Mouse (Mus musculus): ENCODE results near the gene Sobp.

GRCm38 (mm10) chr10:43106196-43106595, 68.1 kb downstream of the Sobp start:
- TF ChIP-seq CTCF (IDR thresholded peaks at IDR 0.05; ENCODE audit: insufficient read depth, low read depth, low read length), result no peak
- TF ChIP-seq POLR2A (IDR thresholded peaks at IDR 0.05; ENCODE audit: insufficient read depth, low read depth, low read length), result no peak

All from olfactory bulb, adult 2 months (tissue).